Mouse (Mus musculus): ENCODE data around the gene Ntf3.

DNA sequence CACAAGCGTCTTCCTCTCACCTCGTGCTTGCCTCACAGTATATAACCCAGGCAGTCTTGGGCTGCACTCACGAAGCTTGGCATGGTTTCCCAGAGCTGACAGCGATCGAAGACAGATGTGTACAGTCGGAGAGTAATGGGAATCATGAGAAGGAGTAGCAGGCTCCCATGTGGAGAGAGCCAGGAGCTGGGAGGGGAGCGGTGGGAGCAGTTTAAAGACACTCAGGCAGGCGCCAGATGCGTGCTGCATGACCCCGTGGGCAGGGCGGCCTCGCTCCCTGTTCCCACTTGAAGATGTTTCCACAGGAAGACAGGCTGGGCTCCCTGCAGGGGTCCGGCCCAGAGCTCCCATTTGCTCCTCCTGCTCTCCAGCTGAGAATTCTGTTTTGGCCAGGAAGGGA lies 25.2 kb downstream of the Ntf3 start:
- TF ChIP-seq CTCF (IDR thresholded peaks at IDR 0.05 in 2 of 3, conservative IDR thresholded peaks at IDR 0.05 in 1 of 3; ENCODE audit: control insufficient read depth in 1 of 3, insufficient read depth in 1 of 3, low read depth in 2 of 3, low read length in 3 of 3, poor library complexity in 1 of 3, severe bottlenecking in 1 of 3) (no peak), TAL1 (IDR thresholded peaks at IDR 0.05; ENCODE audit: low read length) (no peak), GABPA (IDR thresholded peaks at IDR 0.05; ENCODE audit: low read depth, low read length) (no peak), USF1 (IDR thresholded peaks at IDR 0.05; ENCODE audit: low read depth, low read length) (no peak), GATA1 (IDR thresholded peaks at IDR 0.05; ENCODE audit: low read depth, low read length) (no peak), HCFC1 (IDR thresholded peaks at IDR 0.05; ENCODE audit: low read depth, low read length) (no peak), ETS1 (IDR thresholded peaks at IDR 0.05; ENCODE audit: low read depth, low read length) (no peak), E2F4 (IDR thresholded peaks at IDR 0.05; ENCODE audit: borderline replicate concordance, low read depth, low read length) (no peak), SMC3 (IDR thresholded peaks at IDR 0.05; ENCODE audit: low read depth, low read length) (no peak), UBTF (IDR thresholded peaks at IDR 0.05; ENCODE audit: borderline replicate concordance, insufficient read depth, low read depth, low read length) (no peak)
